Mouse (Mus musculus) liver, embryonic 12.5 days (tissue): ENCODE data around the gene Hnrnph2. TPM values are rescaled to one million over a fixed set of nuclear protein-coding genes. Genes with fewer than 3 reads are reported as not detected.
A peak's percentile ranks its signal among the peaks of the same experiment; 100 is the strongest.

Experiments
- ATAC-seq: fragments of 200-750 bp; cut with Nextera tagmentation; 2 replicates; pipeline ENCODE4 v1.8.0; 2017; ENCODE audit warnings: moderate number of reproducible peaks, mild to moderate bottlenecking, moderate library complexity
- H3K27ac ChIP-seq: fragments of 300-500 bp; sonication (generic); 2 replicates; pipeline ENCODE4 v1.5.1; 2016; ENCODE audit warnings: mild to moderate bottlenecking
- H3K27me3 ChIP-seq: fragments of 300-500 bp; sonication (generic); replicated peaks from 2 replicates; pipeline ENCODE4 v1.6.1; 2016; ENCODE audit warnings: mild to moderate bottlenecking, moderate library complexity
- H3K36me3 ChIP-seq: fragments of 300-500 bp; sonication (generic); 2 replicates; pipeline ENCODE4 v1.6.1; 2016; ENCODE audit warnings: mild to moderate bottlenecking, moderate library complexity
- H3K4me1 ChIP-seq: fragments of 300-500 bp; sonication (generic); 2 replicates; pipeline ENCODE4 v1.6.1; 2016
- H3K4me2 ChIP-seq: fragments of 300-500 bp; sonication (generic); 2 replicates; pipeline ENCODE4 v1.6.1; 2016; ENCODE audit warnings: mild to moderate bottlenecking, moderate library complexity
- H3K4me3 ChIP-seq: fragments of 300-500 bp; sonication (generic); 2 replicates; pipeline ENCODE4 v1.5.1; 2016; ENCODE audit warnings: mild to moderate bottlenecking, moderate library complexity
- H3K9ac ChIP-seq: fragments of 300-500 bp; sonication (generic); 2 replicates; pipeline ENCODE4 v1.6.1; 2016; ENCODE audit warnings: mild to moderate bottlenecking, moderate library complexity
- H3K9me3 ChIP-seq: fragments of 300-500 bp; sonication (generic); replicated peaks from 2 replicates; pipeline ENCODE4 v1.6.1; 2016; ENCODE audit warnings: mild to moderate bottlenecking, moderate library complexity
- WGBS: fragments of 180-500 bp; shearing (Covaris S2); methylation state at CpG from one replicate; pipeline ENCODE4 v1.1.7; 2016; ENCODE audit not compliant: insufficient replicate concordance; 5-methylcytosine and 5-hydroxymethylcytosine counted together
- polyA plus RNA-seq: library from polyadenylated mRNA; unstranded; fragments of >200 nt; fragmentation: Nextera tagmentation; extraction: Ambion mirVana; gene quantifications from 2 replicates; pipeline ENCODE4 v1.2.1, GENCODE M21; 2016

Hnrnph2 gene
- polyA plus RNA-seq, result 110 and 111 TPM in 2 replicates

DNA sequence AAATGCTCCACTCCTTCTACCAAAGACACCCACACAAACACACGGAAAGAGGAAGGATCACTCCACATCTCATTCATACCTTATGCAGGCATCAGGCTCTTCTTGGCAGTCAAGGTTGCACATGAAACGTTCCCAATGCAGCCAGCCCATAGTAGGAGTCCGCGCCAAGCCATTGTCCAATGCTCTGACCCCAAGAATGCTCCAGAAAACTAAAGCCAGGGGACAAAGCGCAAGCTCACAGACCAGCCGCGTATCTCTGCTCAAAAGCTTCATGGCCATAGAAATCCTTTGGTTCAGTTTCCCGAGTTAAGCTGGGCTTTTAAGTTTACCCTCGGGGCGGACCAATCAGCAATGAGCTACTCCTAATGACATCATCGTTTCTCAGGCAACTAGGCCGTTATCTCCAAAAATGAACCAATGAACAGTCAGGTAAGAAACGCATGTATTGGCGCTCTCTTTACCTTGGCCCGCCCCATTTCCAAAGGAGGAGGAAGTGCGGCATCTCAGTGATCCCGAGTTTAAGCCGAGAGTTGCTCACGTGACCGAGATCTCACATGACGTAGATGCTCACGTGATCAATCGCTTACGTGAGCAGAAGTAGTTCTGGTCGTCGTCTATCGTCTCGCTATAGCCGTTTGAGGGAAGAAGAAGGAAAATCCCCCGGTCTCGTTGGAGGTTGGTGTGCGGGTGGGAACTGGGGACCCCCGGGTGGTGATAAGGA lies at the start of gene Hnrnph2, which contains the start of gene Gla:
Hnrnph2 (plus strand) TSS at position 521 of the 721 bp plus-strand sequence.
Gla (minus strand) TSS at position 467 of the 721 bp plus-strand sequence.
- 11% methylated on average over 33 of the region's 33 CpGs for WGBS
- Histone ChIP-seq H3K4me3 (peak within 1 kb of the TSS; percentile 69), H3K27ac (peak within 1 kb of the TSS; percentile 84), H3K9ac (peak within 1 kb of the TSS; percentile 75), H3K27me3 (no peaks in the 10 kb centered on the region), H3K4me2 (peak within 1 kb of the TSS; percentile 73), H3K9me3 (no peaks in the 10 kb centered on the region), H3K4me1 (peaks cover 16% of the 10 kb centered on the region; the same call in 1 of the 2 replicates), H3K36me3 (peaks cover 11% of the 10 kb centered on the region)
- ATAC-seq, result peak; percentile 97

DNA sequence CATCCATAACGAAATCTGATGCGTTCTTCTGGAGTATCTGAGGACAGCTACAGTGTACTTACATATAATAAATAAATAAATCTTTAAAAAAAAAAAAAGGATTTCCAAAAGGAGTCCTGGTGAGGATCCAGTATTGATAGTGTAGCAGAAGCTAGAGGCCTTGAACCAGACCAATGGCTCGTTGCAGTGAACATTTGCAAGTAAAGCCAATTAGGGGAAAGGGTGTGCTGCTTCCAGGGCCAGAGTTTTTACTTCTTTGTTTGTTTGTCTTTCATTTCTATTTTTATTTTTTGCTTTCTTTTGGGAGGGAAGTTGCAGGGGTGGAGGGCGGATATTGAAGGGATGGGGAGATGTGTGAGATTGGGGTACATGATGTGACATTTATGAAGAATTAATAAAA lies 47.7 kb upstream of the Hnrnph2 start:
- ATAC-seq, result no peak
- no peaks in the 10 kb centered on the region for H3K9me3 ChIP-seq
- H3K36me3 ChIP-seq, result peaks cover 9% of the 10 kb centered on the region; the same call in 1 of the 2 replicates
- no peak overlapping the region for H3K4me2 ChIP-seq
- WGBS, result 78% methylated on average over 4 of the region's 4 CpGs
- no peak overlapping the region for H3K4me3 ChIP-seq
- no peak overlapping the region for H3K27ac ChIP-seq
- no peak overlapping the region for H3K9ac ChIP-seq
- H3K4me1 ChIP-seq, result no peaks in the 10 kb centered on the region
- H3K27me3 ChIP-seq, result no peaks in the 10 kb centered on the region

DNA sequence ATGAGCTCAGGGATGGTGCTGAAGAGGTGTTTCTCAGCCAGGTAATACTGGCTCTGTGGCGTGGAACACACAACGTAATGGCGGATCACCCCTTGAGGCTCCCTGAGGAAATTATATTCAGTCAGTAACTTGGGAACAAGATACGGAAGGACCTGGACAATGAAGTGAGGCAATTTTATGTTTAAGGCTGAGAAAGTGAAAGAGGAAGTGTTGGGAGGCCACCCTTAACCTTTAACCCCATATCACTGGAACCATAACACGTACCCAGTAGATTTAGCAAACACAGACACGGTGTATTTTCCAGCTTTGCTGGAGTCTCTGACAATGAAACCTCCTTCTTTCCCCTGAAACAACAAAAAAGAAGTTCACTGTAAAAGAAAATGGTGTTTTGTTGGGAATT lies 46.6 kb upstream of the Hnrnph2 start:
- H3K36me3 ChIP-seq, result peaks cover 4% of the 10 kb centered on the region; the same call in 1 of the 2 replicates
- H3K9me3 ChIP-seq, result no peaks in the 10 kb centered on the region
- no peaks in the 10 kb centered on the region for H3K27me3 ChIP-seq
- WGBS, result 81% methylated on average over 6 of the region's 6 CpGs
- no peak overlapping the region for H3K4me3 ChIP-seq
- H3K4me1 ChIP-seq, result no peaks in the 10 kb centered on the region
- no peak overlapping the region for H3K4me2 ChIP-seq
- no peak overlapping the region for H3K9ac ChIP-seq
- H3K27ac ChIP-seq, result no peak overlapping the region
- ATAC-seq, result no peak

DNA sequence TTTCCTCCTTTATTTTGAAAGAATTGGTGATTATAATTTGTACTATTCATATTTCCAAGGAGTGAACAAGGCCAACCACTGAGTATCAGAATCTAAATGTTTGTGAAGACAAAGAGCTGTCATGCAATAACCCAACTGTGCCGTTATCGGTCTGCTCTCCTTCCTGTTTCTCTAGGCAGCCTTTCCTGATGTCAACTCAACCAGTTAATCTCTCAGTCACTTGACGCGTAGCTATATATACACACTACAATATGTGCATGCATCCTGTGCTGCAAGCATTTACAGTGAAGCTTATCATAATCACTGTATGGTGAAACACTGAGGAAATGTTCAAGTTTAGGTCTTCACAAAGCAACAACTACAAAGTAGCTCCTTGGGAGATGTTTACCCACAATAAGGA lies 36.7 kb upstream of the Hnrnph2 start:
- WGBS, result 21% methylated on average over 4 of the region's 4 CpGs
- peak; percentile 52 for ATAC-seq

DNA sequence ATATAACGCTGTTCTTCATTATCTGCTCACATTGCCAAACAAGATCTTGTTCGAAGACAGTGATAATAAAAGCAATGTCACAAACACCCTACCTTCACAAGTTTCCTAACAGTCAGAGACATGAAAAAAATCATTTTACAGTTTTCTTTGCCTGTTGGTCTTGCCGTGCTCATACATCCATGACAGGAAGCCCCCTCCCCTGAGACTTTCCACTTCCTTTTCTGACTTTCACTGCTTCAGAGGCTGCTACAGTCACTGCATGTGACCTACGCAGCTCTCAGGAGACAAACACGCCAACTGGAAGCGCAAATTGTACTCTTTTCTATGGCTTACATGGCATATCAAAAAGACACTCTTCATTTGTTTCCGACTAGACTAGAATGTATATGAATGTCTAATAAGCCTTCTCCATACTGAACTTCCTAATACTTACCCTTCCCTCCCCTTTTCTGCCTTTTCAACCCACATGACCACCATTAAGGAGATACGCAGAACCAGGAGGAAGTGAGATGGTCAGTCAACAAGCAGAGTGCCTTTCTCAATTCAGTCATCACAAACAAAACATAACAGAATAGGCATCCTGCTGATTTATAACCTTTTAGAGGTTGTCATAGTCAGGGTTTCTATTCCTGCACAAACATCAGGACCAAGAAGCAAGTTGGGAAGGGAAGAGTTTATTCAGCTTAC lies 34.3 kb upstream of the Hnrnph2 start:
- H3K4me2 ChIP-seq, result no peak overlapping the region
- no peak overlapping the region for H3K9ac ChIP-seq
- H3K9me3 ChIP-seq, result no peaks in the 10 kb centered on the region
- H3K27me3 ChIP-seq, result no peaks in the 10 kb centered on the region
- no peak overlapping the region for H3K27ac ChIP-seq
- H3K4me1 ChIP-seq, result no peaks in the 10 kb centered on the region
- 65% methylated on average over 8 of the region's 8 CpGs for WGBS
- no peak overlapping the region for H3K4me3 ChIP-seq
- ATAC-seq, result no peak
- no peaks in the 10 kb centered on the region for H3K36me3 ChIP-seq

More for the DNA sequence above, 36.7 kb upstream of the Hnrnph2 start:
- H3K4me2 ChIP-seq, result no peak overlapping the region
- no peak overlapping the region for H3K27ac ChIP-seq
- no peaks in the 10 kb centered on the region for H3K4me1 ChIP-seq
- no peaks in the 10 kb centered on the region for H3K9me3 ChIP-seq
- H3K4me3 ChIP-seq, result no peak overlapping the region
- H3K36me3 ChIP-seq, result no peaks in the 10 kb centered on the region
- H3K9ac ChIP-seq, result no peak overlapping the region
- no peaks in the 10 kb centered on the region for H3K27me3 ChIP-seq

DNA sequence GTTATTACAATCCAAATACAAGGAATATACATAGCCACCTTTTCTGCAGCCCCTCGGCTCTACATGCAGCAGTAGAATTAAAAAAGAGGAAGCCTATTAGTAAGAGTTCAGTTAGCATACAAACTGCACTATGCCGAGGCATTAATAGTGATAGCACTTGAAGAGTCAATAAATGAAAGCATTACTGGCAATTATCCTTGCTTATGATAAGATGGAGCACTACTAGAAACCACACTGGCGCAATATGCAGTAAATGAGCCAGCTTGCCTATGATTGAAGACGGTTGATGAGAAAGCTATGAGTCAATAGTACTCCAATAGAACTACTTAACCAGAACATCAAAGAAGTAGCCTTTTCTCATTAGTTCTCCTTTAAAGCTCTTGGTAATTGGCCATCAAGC lies 23.1 kb upstream of the Hnrnph2 start:
- Histone ChIP-seq H3K9ac (no peak overlapping the region), H3K27ac (no peak overlapping the region), H3K4me3 (no peak overlapping the region), H3K36me3 (no peaks in the 10 kb centered on the region), H3K27me3 (no peaks in the 10 kb centered on the region), H3K9me3 (no peaks in the 10 kb centered on the region), H3K4me1 (peaks cover 20% of the 10 kb centered on the region; the same call in 1 of the 2 replicates), H3K4me2 (no peak overlapping the region)
- ATAC-seq, result no peak
- 62% methylated on average over 4 of the region's 4 CpGs for WGBS

DNA sequence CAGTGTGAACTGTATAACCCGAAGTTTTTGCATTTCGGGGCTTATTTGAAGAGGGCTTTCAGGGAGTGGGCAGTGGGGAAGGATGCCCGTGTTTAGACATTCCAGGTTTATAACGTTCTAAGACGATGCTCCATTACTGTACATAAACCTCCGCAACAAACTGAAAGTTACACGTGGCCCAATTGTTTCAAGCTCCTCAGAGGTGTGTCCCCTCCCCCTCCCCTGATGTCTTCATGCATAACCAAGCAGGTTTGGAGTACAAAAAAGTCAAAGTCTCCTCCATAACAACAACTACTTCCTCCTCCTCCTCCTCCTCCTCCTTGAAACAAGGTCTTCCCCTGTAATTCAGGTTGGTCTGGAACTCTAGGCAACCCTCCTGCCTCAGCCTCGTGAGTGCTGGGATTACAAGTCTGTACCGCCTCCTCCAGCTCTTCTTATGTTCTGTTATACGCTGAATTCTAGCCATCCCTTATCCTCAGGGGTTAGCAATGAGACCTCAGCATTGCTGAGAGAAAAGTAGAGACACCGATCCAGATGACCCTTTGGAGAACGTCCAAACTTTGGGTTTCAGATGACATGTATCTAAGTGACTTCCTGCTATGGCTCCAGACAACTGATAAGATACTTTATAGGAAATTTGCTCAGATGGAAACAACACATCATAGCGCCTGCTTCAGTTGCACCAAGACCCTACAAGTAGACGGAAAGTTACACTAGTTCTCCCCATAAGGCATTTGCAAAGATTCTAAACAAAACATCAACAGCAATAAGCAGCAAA lies 20.3 kb upstream of the Hnrnph2 start:
- peaks cover 43% of the 10 kb centered on the region for H3K4me1 ChIP-seq
- no peaks in the 10 kb centered on the region for H3K9me3 ChIP-seq
- peak overlapping the region; percentile 65; the same call in 1 of the 2 replicates for H3K9ac ChIP-seq
- no peak for ATAC-seq
- H3K36me3 ChIP-seq, result no peaks in the 10 kb centered on the region
- no peak overlapping the region for H3K27ac ChIP-seq
- H3K4me2 ChIP-seq, result peak overlapping the region; percentile 66
- H3K4me3 ChIP-seq, result peak overlapping the region; percentile 50
- H3K27me3 ChIP-seq, result no peaks in the 10 kb centered on the region
- WGBS, result 64% methylated on average over 14 of the region's 14 CpGs

DNA sequence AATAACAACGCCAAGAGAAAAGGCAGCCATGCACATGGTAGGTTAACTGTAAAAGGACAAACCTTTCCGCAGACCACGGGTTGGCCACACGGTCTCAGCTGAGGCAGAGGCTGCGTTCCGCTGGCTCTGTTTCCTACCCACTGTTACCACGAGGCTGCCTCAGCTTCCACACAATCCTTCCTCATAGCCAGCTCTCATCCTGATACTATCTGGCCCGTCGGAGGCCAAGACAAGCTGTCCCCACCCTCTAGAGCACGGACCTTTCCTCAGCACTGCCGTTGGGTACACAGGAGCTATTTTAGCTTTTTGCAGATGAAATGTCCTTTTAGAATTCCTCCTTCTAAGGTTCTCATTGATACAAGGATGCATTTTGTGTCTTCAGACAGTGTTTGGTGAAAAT lies 18.7 kb upstream of the Hnrnph2 start:
- Histone ChIP-seq H3K9me3 (no peaks in the 10 kb centered on the region), H3K9ac (peak overlapping the region; percentile 65), H3K36me3 (peaks cover 2% of the 10 kb centered on the region), H3K4me3 (peak overlapping the region; percentile 50), H3K27ac (peak overlapping the region; percentile 80), H3K4me1 (peaks cover 45% of the 10 kb centered on the region), H3K27me3 (no peaks in the 10 kb centered on the region), H3K4me2 (peak overlapping the region; percentile 66)
- 29% methylated on average over 10 of the region's 11 CpGs for WGBS
- ATAC-seq, result peak; percentile 53; the same call in 1 of the 2 replicates

DNA sequence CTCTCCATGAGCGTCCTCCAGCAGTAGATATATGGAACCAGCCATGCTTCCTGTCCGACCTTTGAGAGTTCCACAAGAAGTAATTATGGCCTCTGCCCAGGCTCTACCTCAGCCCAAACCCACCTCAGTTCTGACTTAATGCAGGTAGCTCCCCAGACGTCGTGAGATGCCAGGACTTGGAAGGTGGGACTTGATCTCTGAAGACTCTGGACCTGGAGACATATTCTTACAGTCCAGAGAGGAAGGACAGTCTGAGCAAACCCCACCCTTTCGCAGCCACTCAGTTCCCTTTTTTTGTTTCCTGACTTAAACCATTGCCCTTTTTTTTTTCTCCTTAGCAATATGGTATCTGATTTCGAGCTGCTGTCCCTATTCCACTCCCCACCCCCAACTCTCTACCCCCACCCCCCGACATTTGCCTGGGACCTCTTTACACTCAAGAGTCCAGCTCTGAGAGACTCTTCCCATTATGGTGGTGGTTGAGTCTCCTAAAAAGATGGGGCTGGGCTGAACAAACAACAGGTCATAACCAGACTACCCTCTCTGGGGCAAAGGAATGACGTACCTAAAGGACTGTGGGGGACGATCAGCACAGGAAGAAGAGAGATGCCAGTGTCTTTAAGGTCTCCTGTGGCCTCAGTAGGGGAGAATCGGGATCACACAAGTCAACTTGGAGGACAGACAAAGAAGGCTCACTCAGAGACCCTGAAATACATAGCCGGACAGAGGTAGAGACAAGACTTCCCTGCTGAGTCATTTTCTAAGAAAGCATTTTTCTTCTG lies 17.9 kb upstream of the Hnrnph2 start, which contains the start of gene Btk:
Btk (minus strand) TSS at position 683 of the 782 bp plus-strand sequence.
- ATAC-seq, result peak; percentile 11; the same call in 1 of the 2 replicates
- Histone ChIP-seq H3K4me2 (peak within 1 kb of the TSS; percentile 66), H3K4me3 (peak within 1 kb of the TSS; percentile 50), H3K9ac (peak within 1 kb of the TSS; percentile 65), H3K9me3 (no peaks in the 10 kb centered on the region), H3K27me3 (no peaks in the 10 kb centered on the region), H3K27ac (peak within 1 kb of the TSS; percentile 80), H3K4me1 (peaks cover 45% of the 10 kb centered on the region), H3K36me3 (peaks cover 11% of the 10 kb centered on the region)
- WGBS, result 30% methylated on average over 11 of the region's 11 CpGs

DNA sequence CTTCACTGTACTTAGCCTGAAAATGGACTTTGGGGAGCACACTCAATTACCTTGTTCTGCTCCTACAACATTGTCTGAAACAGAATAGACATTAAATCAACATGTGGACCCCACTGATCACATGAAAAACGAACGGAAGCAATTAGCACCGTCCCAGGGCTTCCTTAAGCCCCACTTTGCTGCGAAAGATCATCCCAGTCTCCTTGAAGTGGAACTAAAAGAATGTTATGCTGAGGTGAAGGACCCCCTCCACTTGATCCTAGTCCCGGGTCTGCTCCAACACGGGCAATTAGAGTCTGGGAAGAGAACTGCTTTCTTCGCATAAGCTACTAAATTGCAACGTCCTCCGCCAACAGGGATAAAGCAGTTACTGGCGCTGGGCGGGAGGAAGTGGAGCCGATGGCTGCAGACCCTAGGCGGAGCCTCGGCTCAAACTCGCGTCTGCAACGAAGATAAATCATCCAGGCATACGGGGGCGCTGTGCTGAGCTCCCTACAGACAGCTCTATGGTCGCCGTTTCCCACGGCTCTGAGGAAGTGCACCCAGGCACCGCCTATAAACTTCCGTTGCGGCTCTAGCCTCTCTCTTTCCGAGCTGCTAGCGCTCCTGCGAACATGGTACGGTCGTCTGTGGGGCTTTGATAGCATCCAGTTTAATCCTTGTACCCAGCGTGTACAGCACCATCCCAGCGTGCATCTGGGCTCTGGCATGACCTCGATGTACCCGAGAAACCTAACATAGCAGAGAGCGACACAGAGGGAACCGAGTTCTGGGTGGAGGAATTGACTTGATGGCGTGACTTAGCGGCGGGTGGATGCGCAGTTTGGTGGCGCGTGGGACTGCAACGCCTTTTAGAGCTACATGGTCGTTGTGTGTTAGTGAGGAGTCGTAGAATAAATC lies 15.6 kb upstream of the Hnrnph2 start, which contains the start of gene Rpl36a:
Rpl36a (plus strand) TSS at position 552 of the 900 bp plus-strand sequence.
- H3K27ac ChIP-seq, result peak within 1 kb of the TSS; percentile 82
- peak; percentile 92 for ATAC-seq
- 10% methylated on average over 45 of the region's 45 CpGs for WGBS
- peaks cover 25% of the 10 kb centered on the region for H3K36me3 ChIP-seq
- H3K27me3 ChIP-seq, result no peaks in the 10 kb centered on the region
- peaks cover 44% of the 10 kb centered on the region for H3K4me1 ChIP-seq
- H3K9ac ChIP-seq, result peak within 1 kb of the TSS; percentile 78
- H3K4me3 ChIP-seq, result peak within 1 kb of the TSS; percentile 65
- H3K9me3 ChIP-seq, result no peaks in the 10 kb centered on the region
- H3K4me2 ChIP-seq, result peak within 1 kb of the TSS; percentile 68
